Mouse (Mus musculus) heart, postnatal 0 days (tissue): ENCODE measurements around the gene Mrln. TPM values are rescaled to one million over a fixed set of nuclear protein-coding genes. Genes with fewer than 3 reads are reported as not detected.
"Not testable (repeated sequence)": the region's sequence is repeated elsewhere in the genome, so short reads cannot be mapped to it uniquely, and the experiment has no call there.

Experiments used
- ATAC-seq: fragments of 200-750 bp; cut with Nextera tagmentation; 2 replicates; pipeline ENCODE4 v1.8.0; 2017; ENCODE audit warnings: low read depth, moderate number of reproducible peaks, moderate library complexity; ENCODE audit not compliant: insufficient read depth
- DNase-seq: peaks from one replicate; pipeline ENCODE4 v3.0.0-alpha.2; 2016; ENCODE audit warnings: low spot score
- H3K27ac ChIP-seq: fragments of 300-500 bp; sonication (generic); 2 replicates; pipeline ENCODE4 v1.5.1; 2014; ENCODE audit warnings: low read depth, mild to moderate bottlenecking
- H3K27me3 ChIP-seq: fragments of 300-500 bp; sonication (generic); 2 replicates; pipeline ENCODE4 v1.6.1; 2014; ENCODE audit warnings: low read length, mixed read lengths; ENCODE audit not compliant: control insufficient read depth, insufficient read depth
- H3K36me3 ChIP-seq: fragments of 300-500 bp; sonication (generic); replicated peaks from 2 replicates; pipeline ENCODE4 v1.6.1; 2014; ENCODE audit warnings: low read length, mixed read lengths; ENCODE audit not compliant: control insufficient read depth, insufficient read depth
- H3K4me1 ChIP-seq: fragments of 300-500 bp; sonication (generic); 2 replicates; pipeline ENCODE4 v1.6.1; 2014; ENCODE audit warnings: antibody characterized with exemption; ENCODE audit not compliant: control insufficient read depth, insufficient read depth
- H3K4me2 ChIP-seq: fragments of 300-500 bp; sonication (generic); 2 replicates; pipeline ENCODE4 v1.6.1; 2014; ENCODE audit warnings: low read depth, mild to moderate bottlenecking, low read length, moderate library complexity
- H3K4me3 ChIP-seq: fragments of 300-500 bp; sonication (generic); 2 replicates; pipeline ENCODE4 v1.5.1; 2014; ENCODE audit warnings: low read depth, low read length
- H3K9ac ChIP-seq: fragments of 300-500 bp; sonication (generic); replicated peaks from 2 replicates; pipeline ENCODE4 v1.6.1; 2014; ENCODE audit warnings: low read depth, low read length, mixed read lengths
- H3K9me3 ChIP-seq: fragments of 300-500 bp; sonication (generic); replicated peaks from 2 replicates; pipeline ENCODE4 v1.6.1; 2016; ENCODE audit warnings: low read length; ENCODE audit not compliant: control insufficient read depth
- CTCF ChIP-seq: IDR thresholded peaks from 2 replicates; pipeline ENCODE4 v1.5.1; 2016; ENCODE audit warnings: antibody characterized with exemption, control low read depth, low read depth
- EP300 ChIP-seq: IDR thresholded peaks from 2 replicates; pipeline ENCODE4 v1.6.1; 2016; ENCODE audit warnings: antibody characterized with exemption, low read depth
- WGBS: fragments of 180-500 bp; shearing (Covaris S2); extraction: QIAGEN DNeasy Blood & Tissue Kit; methylation state at CpG from one replicate; pipeline ENCODE4 v1.1.7; 2014; 5-methylcytosine and 5-hydroxymethylcytosine counted together
- polyA plus RNA-seq: library from polyadenylated mRNA; unstranded; fragments of >200 nt; fragmentation: Nextera tagmentation; extraction: Ambion mirVana; gene quantifications from 2 replicates; pipeline ENCODE4 v1.2.1, GENCODE M21; 2015
- total RNA-seq: library from RNA; depleted of rRNA; stranded (reverse); fragments of >200 nt; gene quantifications from 2 replicates; pipeline ENCODE4 v1.2.3, GENCODE M21; 2014; ENCODE audit warnings: low replicate concordance

Mrln gene
- total and polyA plus RNA-seq, 2 experiments from 2014 or later, result not detected

- H3K4me3 ChIP-seq, result no peak overlapping the region
- no peak overlapping the region for H3K4me2 ChIP-seq
- ATAC-seq, result no peak
- DNase-seq, result no peak
- H3K9me3 ChIP-seq, result no peaks in the 10 kb centered on the region
- no peaks in the 10 kb centered on the region for H3K4me1 ChIP-seq
- no peak overlapping the region for H3K27ac ChIP-seq
- H3K36me3 ChIP-seq, result no peaks in the 10 kb centered on the region
- TF ChIP-seq EP300 (no peak), CTCF (no peak)
- no peak overlapping the region for H3K9ac ChIP-seq
- 71% methylated on average over 12 of the region's 12 CpGs for WGBS
- H3K27me3 ChIP-seq, result no peaks in the 10 kb centered on the region
These were observed 3.5 kb upstream of the Mrln start for GRCm38 (mm10) chr10:70200889-70201500.

GRCm38 (mm10) chr10:70211281-70211680 is 6.8 kb downstream of the Mrln start:
- Histone ChIP-seq H3K9me3 (no peaks in the 10 kb centered on the region), H3K9ac (no peak overlapping the region), H3K27ac (no peak overlapping the region), H3K4me3 (no peak overlapping the region), H3K4me2 (no peak overlapping the region), H3K4me1 (no peaks in the 10 kb centered on the region), H3K36me3 (no peaks in the 10 kb centered on the region), H3K27me3 (no peaks in the 10 kb centered on the region)
- 81% methylated on average over 9 of the region's 9 CpGs for WGBS
- no peak for TF ChIP-seq CTCF
- TF ChIP-seq EP300, result no peak
- DNase-seq (no peak), ATAC-seq (no peak)

- H3K27me3 ChIP-seq, result no peaks in the 10 kb centered on the region
- no peak overlapping the region for H3K9ac ChIP-seq
- no peak for TF ChIP-seq EP300
- no peak for TF ChIP-seq CTCF
- no peak overlapping the region for H3K27ac ChIP-seq
- H3K4me3 ChIP-seq, result no peak overlapping the region
- no peaks in the 10 kb centered on the region for H3K4me1 ChIP-seq
- no peaks in the 10 kb centered on the region for H3K36me3 ChIP-seq
- DNase-seq (no peak), ATAC-seq (no peak)
- 77% methylated on average over 5 of the region's 5 CpGs for WGBS
- no peak overlapping the region for H3K4me2 ChIP-seq
- H3K9me3 ChIP-seq, result no peaks in the 10 kb centered on the region
These were observed 16.5 kb downstream of the Mrln start for GRCm38 (mm10) chr10:70220971-70221370.

GRCm38 (mm10) chr10:70222231-70222630 is 17.8 kb downstream of the Mrln start:
- not testable (repeated sequence) for H3K27me3 ChIP-seq, H3K27ac ChIP-seq, H3K4me2 ChIP-seq, H3K4me3 ChIP-seq, ATAC-seq, DNase-seq, H3K9me3 ChIP-seq, H3K9ac ChIP-seq, H3K4me1 ChIP-seq, H3K36me3 ChIP-seq
- 86% methylated on average over 8 of the region's 8 CpGs for WGBS

GRCm38 (mm10) chr10:70224571-70224970 is 20.1 kb downstream of the Mrln start:
- Histone ChIP-seq H3K9ac (no peak overlapping the region), H3K4me3 (no peak overlapping the region), H3K4me2 (no peak overlapping the region), H3K27ac (no peak overlapping the region), H3K9me3 (no peaks in the 10 kb centered on the region), H3K27me3 (no peaks in the 10 kb centered on the region), H3K36me3 (no peaks in the 10 kb centered on the region), H3K4me1 (no peaks in the 10 kb centered on the region)
- no peak for TF ChIP-seq EP300
- TF ChIP-seq CTCF, result no peak
- no peak for ATAC-seq
- WGBS, result 77% methylated on average over 6 of the region's 6 CpGs
- DNase-seq, result no peak

- H3K4me3 ChIP-seq, result no peak overlapping the region
- H3K36me3 ChIP-seq, result no peaks in the 10 kb centered on the region
- no peaks in the 10 kb centered on the region for H3K27me3 ChIP-seq
- H3K4me2 ChIP-seq, result no peak overlapping the region
- no peak for TF ChIP-seq EP300
- no peak for TF ChIP-seq CTCF
- no peak for DNase-seq
- no peak overlapping the region for H3K9ac ChIP-seq
- no peaks in the 10 kb centered on the region for H3K9me3 ChIP-seq
- ATAC-seq, result no peak
- H3K4me1 ChIP-seq, result no peaks in the 10 kb centered on the region
- no peak overlapping the region for H3K27ac ChIP-seq
- 58% methylated on average over 6 of the region's 6 CpGs for WGBS
These were observed 21.3 kb downstream of the Mrln start for GRCm38 (mm10) chr10:70225760-70226159.
